Mouse (Mus musculus) limb, embryonic 14.5 days (tissue): ENCODE results near the gene Lrrc3b. TPM values are rescaled to one million over a fixed set of nuclear protein-coding genes. Genes with fewer than 3 reads are reported as not detected.

Experiments
- ATAC-seq: fragments of 200-750 bp; cut with Nextera tagmentation; 2 replicates; pipeline ENCODE4 v1.8.0; 2017; ENCODE audit warnings: low read depth, moderate number of reproducible peaks, moderate TSS enrichment; ENCODE audit not compliant: low FRiP score
- DNase-seq: peaks from one replicate; pipeline ENCODE4 v3.0.0-alpha.2; 2015; ENCODE audit warnings: low spot score
- H3K27ac ChIP-seq: fragments of 300-500 bp; sonication (generic); replicated peaks from 2 replicates; pipeline ENCODE4 v1.5.1; 2014; ENCODE audit warnings: low read depth, mild to moderate bottlenecking, low read length, moderate library complexity, mixed read lengths
- H3K27me3 ChIP-seq: fragments of 300-500 bp; sonication (generic); 2 replicates; pipeline ENCODE4 v1.6.1; 2014; ENCODE audit warnings: low read length, mixed read lengths; ENCODE audit not compliant: control insufficient read depth, insufficient read depth
- H3K36me3 ChIP-seq: fragments of 300-500 bp; sonication (generic); 2 replicates; pipeline ENCODE4 v1.6.1; 2014; ENCODE audit warnings: mild to moderate bottlenecking, low read length, moderate library complexity, mixed read lengths; ENCODE audit not compliant: control insufficient read depth, insufficient read depth
- H3K4me1 ChIP-seq: fragments of 300-500 bp; sonication (generic); 2 replicates; pipeline ENCODE4 v1.6.1; 2014; ENCODE audit warnings: antibody characterized with exemption, low read length, mixed read lengths; ENCODE audit not compliant: control insufficient read depth, insufficient read depth
- H3K4me2 ChIP-seq: fragments of 300-500 bp; sonication (generic); replicated peaks from 2 replicates; pipeline ENCODE4 v1.6.1; 2014; ENCODE audit warnings: low read depth, mild to moderate bottlenecking, low read length, moderate library complexity; ENCODE audit not compliant: severe bottlenecking
- H3K4me3 ChIP-seq: fragments of 300-500 bp; sonication (generic); replicated peaks from 2 replicates; pipeline ENCODE4 v1.5.1; 2014; ENCODE audit warnings: low read length
- H3K9ac ChIP-seq: fragments of 300-500 bp; sonication (generic); 2 replicates; pipeline ENCODE4 v1.6.1; 2014; ENCODE audit warnings: mild to moderate bottlenecking, low read depth, low read length, moderate library complexity; ENCODE audit not compliant: severe bottlenecking
- H3K9me3 ChIP-seq: fragments of 300-500 bp; sonication (generic); 2 replicates; pipeline ENCODE4 v1.6.1; 2016; ENCODE audit warnings: low read length; ENCODE audit not compliant: control insufficient read depth
- POLR2A ChIP-seq: fragments of 200-500 bp; IDR thresholded peaks from 2 replicates; pipeline ENCODE4 v1.8.0; 2012; ENCODE audit warnings: inconsistent platforms, mild to moderate bottlenecking, moderate library complexity, borderline replicate concordance; ENCODE audit not compliant: insufficient read depth, insufficient read length; ENCODE audit errors: extremely low read depth
- WGBS: fragments of 180-500 bp; shearing (Covaris S2); extraction: QIAGEN DNeasy Blood & Tissue Kit; methylation state at CpG from one replicate; pipeline ENCODE4 v1.1.7; 2014; 5-methylcytosine and 5-hydroxymethylcytosine counted together
- polyA plus RNA-seq, 2 experiments: library from polyadenylated mRNA; depleted of rRNA in 1 of 2; stranded (reverse) in 1 of 2; unstranded in 1 of 2; fragments of >200 nt; fragmentation: Nextera tagmentation in 1 of 2; extraction: Ambion mirVana in 1 of 2; gene quantifications; 2 replicates each; pipeline versions ENCODE4 v1.2.1 to v1.2.3; 2012 to 2014

The Lrrc3b gene
- polyA plus RNA-seq, 2 experiments = 2.2 to 3.1 TPM

DNA sequence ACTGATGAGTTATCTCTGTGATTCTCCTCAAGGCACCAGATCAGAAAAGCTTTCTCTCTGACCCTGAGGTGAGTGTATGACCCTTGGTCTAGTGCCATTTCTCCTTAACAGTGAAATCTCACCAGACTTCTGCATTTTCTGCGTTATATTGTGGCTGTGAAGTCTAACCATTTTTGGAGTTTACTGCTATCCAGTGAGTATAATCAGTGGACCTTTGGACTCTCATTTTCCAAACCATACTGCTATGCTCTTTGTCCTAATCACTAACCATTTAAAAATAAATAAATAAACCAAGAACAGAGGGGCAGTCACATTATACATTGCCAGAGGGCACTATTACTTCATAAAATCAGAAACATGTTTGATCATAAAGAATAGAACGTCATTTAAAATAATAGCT lies 53.8 kb downstream of the Lrrc3b start:
- no peaks in the 10 kb centered on the region for H3K36me3 ChIP-seq
- no peak for ATAC-seq
- H3K4me2 ChIP-seq = no peak overlapping the region
- no peak overlapping the region for H3K4me3 ChIP-seq
- 60% methylated on average over 2 of the region's 2 CpGs for WGBS
- TF ChIP-seq POLR2A = no peak
- H3K9me3 ChIP-seq = no peaks in the 10 kb centered on the region
- H3K27me3 ChIP-seq = no peaks in the 10 kb centered on the region
- no peak overlapping the region for H3K27ac ChIP-seq
- DNase-seq = no peak
- H3K9ac ChIP-seq = no peak overlapping the region
- no peaks in the 10 kb centered on the region for H3K4me1 ChIP-seq

GRCm38 (mm10) chr14:15384532-15384931 lies 54.3 kb downstream of the Lrrc3b start:
- Histone ChIP-seq H3K4me3 (no peak overlapping the region), H3K9ac (no peak overlapping the region), H3K4me1 (no peaks in the 10 kb centered on the region), H3K9me3 (no peaks in the 10 kb centered on the region), H3K27me3 (no peaks in the 10 kb centered on the region), H3K36me3 (no peaks in the 10 kb centered on the region), H3K4me2 (no peak overlapping the region), H3K27ac (no peak overlapping the region)
- no peak for ATAC-seq
- TF ChIP-seq POLR2A = no peak
- 62% methylated on average over 5 of the region's 5 CpGs for WGBS
- no peak for DNase-seq

GRCm38 (mm10) chr14:15383133-15383532 lies 55.7 kb downstream of the Lrrc3b start:
- Histone ChIP-seq H3K9me3 (no peaks in the 10 kb centered on the region), H3K4me1 (no peaks in the 10 kb centered on the region), H3K9ac (no peak overlapping the region), H3K4me3 (no peak overlapping the region), H3K27ac (no peak overlapping the region), H3K4me2 (no peak overlapping the region), H3K36me3 (no peaks in the 10 kb centered on the region), H3K27me3 (no peaks in the 10 kb centered on the region)
- ATAC-seq = no peak
- no peak for DNase-seq
- TF ChIP-seq POLR2A = no peak
- 40% methylated on average over 2 of the region's 2 CpGs for whole genome bisulfite sequencing

GRCm38 (mm10) chr14:15377368-15377767 lies 61.4 kb downstream of the Lrrc3b start:
- no peak for TF ChIP-seq POLR2A
- H3K4me3 ChIP-seq = no peak overlapping the region
- 93% methylated on average over 2 of the region's 2 CpGs for WGBS
- no peak overlapping the region for H3K9ac ChIP-seq
- ATAC-seq = no peak
- DNase-seq = no peak
- no peak overlapping the region for H3K27ac ChIP-seq
- no peak overlapping the region for H3K4me2 ChIP-seq
- H3K27me3 ChIP-seq = no peaks in the 10 kb centered on the region
- no peaks in the 10 kb centered on the region for H3K36me3 ChIP-seq
- H3K4me1 ChIP-seq = no peaks in the 10 kb centered on the region
- no peaks in the 10 kb centered on the region for H3K9me3 ChIP-seq

DNA sequence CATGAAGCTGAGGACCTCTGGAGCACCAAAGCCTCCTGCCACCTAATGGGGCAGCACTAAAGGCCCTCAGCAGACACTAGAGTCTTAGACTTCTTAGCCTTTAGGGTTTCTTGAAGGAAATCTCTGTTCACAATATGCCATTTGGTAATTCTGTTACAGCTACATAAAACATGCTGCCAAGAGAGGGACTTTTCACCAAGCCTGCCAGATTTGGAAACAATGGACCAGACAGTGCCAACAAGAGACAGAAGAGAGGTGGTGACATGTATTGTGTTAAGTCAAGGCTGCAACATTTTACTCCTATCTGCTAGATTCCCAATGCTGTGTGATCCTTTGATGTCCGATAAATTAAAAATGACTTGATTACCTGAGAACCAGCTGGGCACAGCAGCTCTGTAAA lies 62.0 kb downstream of the Lrrc3b start:
- Histone ChIP-seq H3K4me1 (no peaks in the 10 kb centered on the region), H3K4me3 (no peak overlapping the region), H3K27me3 (no peaks in the 10 kb centered on the region), H3K27ac (no peak overlapping the region), H3K36me3 (no peaks in the 10 kb centered on the region), H3K9ac (no peak overlapping the region), H3K9me3 (no peaks in the 10 kb centered on the region), H3K4me2 (no peak overlapping the region)
- no peak for DNase-seq
- ATAC-seq = no peak
- TF ChIP-seq POLR2A = no peak
- 85% methylated on average over 1 of the region's 1 CpGs for WGBS

DNA sequence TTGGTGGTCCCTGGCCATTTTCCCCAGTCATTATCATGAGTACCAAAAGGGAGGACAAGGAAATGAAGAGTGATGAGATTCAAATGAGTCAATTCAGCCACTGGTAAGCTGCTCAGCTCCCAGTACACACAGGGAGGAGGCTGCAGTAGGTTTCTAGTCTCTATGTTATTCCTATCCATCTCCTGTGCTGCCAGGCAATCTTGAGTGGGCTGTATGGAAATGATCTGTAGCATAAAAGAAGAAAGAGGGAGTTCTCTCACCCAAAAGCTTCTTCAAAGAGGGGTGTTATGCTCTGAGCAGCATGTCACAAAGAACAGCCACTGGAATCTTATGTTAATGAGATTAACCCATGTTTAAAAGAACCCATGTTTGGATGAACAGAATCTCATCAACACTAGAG lies 64.5 kb downstream of the Lrrc3b start:
- ATAC-seq (no peak), DNase-seq (no peak)
- Histone ChIP-seq H3K9me3 (no peaks in the 10 kb centered on the region), H3K27ac (no peak overlapping the region), H3K27me3 (no peaks in the 10 kb centered on the region), H3K4me3 (no peak overlapping the region), H3K36me3 (no peaks in the 10 kb centered on the region), H3K9ac (no peak overlapping the region), H3K4me2 (no peak overlapping the region), H3K4me1 (no peaks in the 10 kb centered on the region)
- no peak for TF ChIP-seq POLR2A
